Mouse (Mus musculus): Measurements from ENCODE around the gene Med27.

The Med27 gene

GRCm38 (mm10) chr2:29437111-29437510, 90.5 kb downstream of the Med27 start:
- DNase-seq (ENCODE audit: low spot score in 2 of 2), result no peak

- no peak for DNase-seq (ENCODE audit: low spot score in 2 of 2)
Measured at GRCm38 (mm10) chr2:29437861-29438529, 91.4 kb downstream of the Med27 start.

GRCm38 (mm10) chr2:29438530-29438862, 91.9 kb downstream of the Med27 start:
- DNase-seq (ENCODE audit: low spot score in 2 of 2), result no peak

- no peak for DNase-seq (ENCODE audit: low spot score in 2 of 2)
Measured at GRCm38 (mm10) chr2:29438986-29439385, 92.4 kb downstream of the Med27 start.

- DNase-seq (ENCODE audit: low spot score in 2 of 2), result no peak
Measured at GRCm38 (mm10) chr2:29439396-29439795, 92.8 kb downstream of the Med27 start.

GRCm38 (mm10) chr2:29439857-29440502, 93.4 kb downstream of the Med27 start:
- DNase-seq (ENCODE audit: low spot score in 2 of 2), result no peak

- no peak for DNase-seq (ENCODE audit: low spot score in 2 of 2)
Measured at GRCm38 (mm10) chr2:29442275-29442674, 95.7 kb downstream of the Med27 start.

GRCm38 (mm10) chr2:29443626-29444217, 97.1 kb downstream of the Med27 start:
- peak in 1 of 2 experiments; percentile 34 for DNase-seq (ENCODE audit: low spot score in 2 of 2)

- no peak for DNase-seq (ENCODE audit: low spot score in 2 of 2)
Measured at GRCm38 (mm10) chr2:29448476-29449002, 101.9 kb downstream of the Med27 start.

GRCm38 (mm10) chr2:29451368-29451999, 104.9 kb downstream of the Med27 start:
- DNase-seq (ENCODE audit: low spot score in 2 of 2), result peak; percentile 79 to 86

GRCm38 (mm10) chr2:29453376-29453775, 106.8 kb downstream of the Med27 start:
- DNase-seq (ENCODE audit: low spot score in 2 of 2), result no peak

GRCm38 (mm10) chr2:29456631-29457320, 110.2 kb downstream of the Med27 start:
- DNase-seq (ENCODE audit: low spot score in 2 of 2), result no peak

GRCm38 (mm10) chr2:29457677-29458076, 111.1 kb downstream of the Med27 start:
- DNase-seq (ENCODE audit: low spot score in 2 of 2), result no peak

GRCm38 (mm10) chr2:29458346-29458950, 111.8 kb downstream of the Med27 start:
- DNase-seq (ENCODE audit: low spot score in 2 of 2), result no peak

- no peak for DNase-seq (ENCODE audit: low spot score in 2 of 2)
Measured at GRCm38 (mm10) chr2:29459648-29460047, 113.0 kb downstream of the Med27 start.

GRCm38 (mm10) chr2:29461841-29462240, 115.2 kb downstream of the Med27 start:
- DNase-seq (ENCODE audit: low spot score in 2 of 2), result no peak

GRCm38 (mm10) chr2:29463039-29463585, 116.5 kb downstream of the Med27 start:
- no peak for DNase-seq (ENCODE audit: low spot score in 2 of 2)

GRCm38 (mm10) chr2:29464851-29465648, 118.4 kb downstream of the Med27 start:
- peak; percentile 77 to 79 for DNase-seq (ENCODE audit: low spot score in 2 of 2)

- no peak for DNase-seq (ENCODE audit: low spot score in 2 of 2)
Measured at GRCm38 (mm10) chr2:29465649-29466137, 119.1 kb downstream of the Med27 start.

- DNase-seq (ENCODE audit: low spot score in 2 of 2), result no peak
Measured at GRCm38 (mm10) chr2:29466396-29466795, 119.8 kb downstream of the Med27 start.

All from right cerebral cortex, postnatal 10 days (tissue).